8 mouse cellular contexts compared by ENCODE assay signal in the genomic region with DNA sequence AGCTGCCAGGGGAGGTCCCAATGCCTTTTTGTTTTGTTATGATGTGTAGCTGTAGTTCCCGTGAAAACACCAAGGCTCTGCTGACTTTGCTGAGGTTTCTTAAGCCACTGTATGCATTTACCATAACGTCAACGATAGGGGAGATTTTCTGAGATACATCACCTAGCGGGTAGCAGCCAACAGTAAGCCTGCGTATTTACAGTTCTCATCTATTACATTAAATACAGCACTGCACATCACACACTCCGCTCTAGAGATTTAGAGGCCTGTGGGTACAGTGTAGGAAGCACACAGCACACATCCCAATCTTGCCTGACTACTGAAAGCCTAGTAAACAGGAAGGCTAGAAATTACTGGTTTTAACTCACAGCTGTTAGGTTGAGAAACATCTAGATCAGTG. TPM values are rescaled to one million over a fixed set of nuclear protein-coding genes. Genes with fewer than 3 reads are reported as not detected.
A peak's percentile ranks its signal among the peaks of the same experiment; 100 is the strongest.
DNase-seq lines count a peak whose midpoint lies in the region; ATAC-seq and TF ChIP-seq lines count a peak whose summit lies in the region.
"Had no signal": no experiment of that assay in that cellular context is flagged by ENCODE, and none has a peak within 500 bp of the region (broad histone marks: within the 10 kb centered on the region; RNA-seq: fewer than 3 reads in every experiment).

No protein-coding gene starts in this region.

- intact Hi-C loops in left cerebral cortex, adult 2 months (cut with DNase I): loop anchor here (2.0 to 10.0 kb wide), 5 partner anchors 252 to 832 kb away; no protein-coding TSS in a partner anchor

- H3K27ac ChIP-seq in left cerebral cortex, adult 2 months: peak overlapping the region; percentile 96
- no peak overlapping the region for H3K27ac ChIP-seq in embryonic facial prominence, embryonic 11.5 days (replicated peaks; ENCODE audit: low read depth, low read length)
- peak overlapping the region; percentile 93 for H3K27ac ChIP-seq in hindbrain, embryonic 12.5 days
- peak overlapping the region; percentile 80 for H3K27ac ChIP-seq in neural tube, embryonic 11.5 days (ENCODE audit: low read depth, low read length)
- H3K27ac ChIP-seq in lung, postnatal 0 days (ENCODE audit: low read length): no peak overlapping the region

- 2% methylated on average over 6 of the region's 6 CpGs for WGBS in embryonic facial prominence, embryonic 11.5 days
- 3% methylated on average over 6 of the region's 6 CpGs for WGBS in hindbrain, embryonic 12.5 days
- WGBS in neural tube, embryonic 11.5 days: 10% methylated on average over 6 of the region's 6 CpGs
- 7% methylated on average over 6 of the region's 6 CpGs for WGBS in lung, postnatal 0 days

- H3K27me3 ChIP-seq in embryonic facial prominence, embryonic 11.5 days (ENCODE audit: control insufficient read depth, insufficient read depth, low read length): peaks cover 14% of the 10 kb centered on the region
- H3K27me3 ChIP-seq in hindbrain, embryonic 12.5 days: 0 out of 2 replicates have a peak, but pooled peaks cover 7% of the 10 kb centered on the region
- no peaks in the 10 kb centered on the region for H3K27me3 ChIP-seq in neural tube, embryonic 11.5 days (ENCODE audit: control insufficient read depth, insufficient read depth, low read length)
- no peaks in the 10 kb centered on the region; the same call in 1 of the 2 replicates for H3K27me3 ChIP-seq in lung, postnatal 0 days (replicated peaks; ENCODE audit: insufficient read depth, low read length)

- no peaks in the 10 kb centered on the region for H3K4me1 ChIP-seq in embryonic facial prominence, embryonic 11.5 days (ENCODE audit: control insufficient read depth, insufficient read depth, low read length)
- H3K4me1 ChIP-seq in hindbrain, embryonic 12.5 days: peaks cover 45% of the 10 kb centered on the region
- H3K4me1 ChIP-seq in neural tube, embryonic 11.5 days (ENCODE audit: control insufficient read depth, insufficient read depth, low read length): peaks cover 2% of the 10 kb centered on the region
- H3K4me1 ChIP-seq in lung, postnatal 0 days (ENCODE audit: insufficient read depth, low read depth, low read length): no peaks in the 10 kb centered on the region

- peak overlapping the region; percentile 32 for H3K4me2 ChIP-seq in embryonic facial prominence, embryonic 11.5 days (ENCODE audit: low read depth, low read length)
- peak overlapping the region; percentile 65 for H3K4me2 ChIP-seq in hindbrain, embryonic 12.5 days (replicated peaks)
- H3K4me2 ChIP-seq in neural tube, embryonic 11.5 days (ENCODE audit: low read depth): peak overlapping the region; percentile 46
- H3K4me2 ChIP-seq in lung, postnatal 0 days (replicated peaks; ENCODE audit: low read depth, low read length): no peak overlapping the region

- ATAC-seq in embryonic facial prominence, embryonic 11.5 days (replicated peaks; ENCODE audit: insufficient number of reproducible peaks, low FRiP score, low TSS enrichment, low read depth): no peak
- ATAC-seq in hindbrain, embryonic 12.5 days (ENCODE audit: low FRiP score): peak; percentile 27; the same call in 1 of the 2 replicates
- no peak for ATAC-seq in neural tube, embryonic 11.5 days (ENCODE audit: insufficient read depth, low FRiP score, low TSS enrichment)
- no peak for ATAC-seq in lung, postnatal 0 days

- no peak for TF ChIP-seq EP300 in lung, postnatal 0 days (IDR thresholded peaks at IDR 0.05)

- no peak; the same call in 1 of the 2 replicates for TF ChIP-seq CTCF in left cerebral cortex, adult 2 months (IDR thresholded peaks at IDR 0.05)
- TF ChIP-seq CTCF in lung, postnatal 0 days (IDR thresholded peaks at IDR 0.05): no peak

- H3K9me3 ChIP-seq in embryonic facial prominence, embryonic 11.5 days (replicated peaks; ENCODE audit: control insufficient read depth, low read length): no peaks in the 10 kb centered on the region
- no peaks in the 10 kb centered on the region for H3K9me3 ChIP-seq in hindbrain, embryonic 12.5 days (replicated peaks)
- no peaks in the 10 kb centered on the region for H3K9me3 ChIP-seq in neural tube, embryonic 11.5 days (ENCODE audit: control insufficient read depth, low read length)
- H3K9me3 ChIP-seq in lung, postnatal 0 days (ENCODE audit: low read length): no peaks in the 10 kb centered on the region

- no peak overlapping the region; the same call in 1 of the 2 replicates for H3K9ac ChIP-seq in embryonic facial prominence, embryonic 11.5 days (replicated peaks; ENCODE audit: low read length)
- peak overlapping the region; percentile 72 for H3K9ac ChIP-seq in hindbrain, embryonic 12.5 days
- peak overlapping the region; percentile 53 for H3K9ac ChIP-seq in neural tube, embryonic 11.5 days (ENCODE audit: low read length)
- no peak overlapping the region for H3K9ac ChIP-seq in lung, postnatal 0 days (replicated peaks; ENCODE audit: low read depth)

- H3K4me3 ChIP-seq in left cerebral cortex, adult 2 months: peak overlapping the region; percentile 69
- peak overlapping the region; percentile 24 for H3K4me3 ChIP-seq in embryonic facial prominence, embryonic 11.5 days (ENCODE audit: low read depth, low read length)
- H3K4me3 ChIP-seq in hindbrain, embryonic 12.5 days: peak overlapping the region; percentile 37
- peak overlapping the region; percentile 31 for H3K4me3 ChIP-seq in neural tube, embryonic 11.5 days (ENCODE audit: low read depth, low read length)
- H3K4me3 ChIP-seq in lung, postnatal 0 days (ENCODE audit: low read depth, low read length): no peak overlapping the region

- DNase-seq in left cerebral cortex, adult 2 months (ENCODE audit: extremely low spot score in 1 of 2, low spot score in 2 of 2): no peak
- DNase-seq in left cerebral cortex, adult 8-10 months (ENCODE audit: low spot score in 2 of 2): no peak
- peak; percentile 26 for DNase-seq in embryonic facial prominence, embryonic 11.5 days (ENCODE audit: low spot score)
- peak; percentile 24 for DNase-seq in neural tube, embryonic 11.5 days (ENCODE audit: low spot score)
- DNase-seq in lung, postnatal 0 days (ENCODE audit: low spot score): no peak
- DNase-seq in liver: no peak

- no peaks in the 10 kb centered on the region for H3K36me3 ChIP-seq in embryonic facial prominence, embryonic 11.5 days (replicated peaks; ENCODE audit: control insufficient read depth, insufficient read depth, low read depth, low read length)
- H3K36me3 ChIP-seq in hindbrain, embryonic 12.5 days: no peaks in the 10 kb centered on the region
- H3K36me3 ChIP-seq in neural tube, embryonic 11.5 days (ENCODE audit: control insufficient read depth, insufficient read depth, low read length): no peaks in the 10 kb centered on the region
- H3K36me3 ChIP-seq in lung, postnatal 0 days (ENCODE audit: insufficient read depth, low read length): no peaks in the 10 kb centered on the region

RNA-seq across cellular contexts. Expression of gene Myt1l, which starts 6.1 kb away (rescaled TPM):
- 100 to 1,000 TPM; 210 to 254 TPM for total RNA-seq in left cerebral cortex, adult 2 months (2021)
- total RNA-seq in left cerebral cortex, adult 8-10 months (2022): 100 to 1,000 TPM; 214 to 238 (median 221) TPM
- 3.0 and 4.0 TPM in 2 replicates for polyA plus RNA-seq in embryonic facial prominence, embryonic 11.5 days (2014; fragmentation: Nextera tagmentation; extraction: Ambion mirVana)
- 58.2 and 64.3 TPM in 2 replicates for polyA plus RNA-seq in hindbrain, embryonic 12.5 days (2016; fragmentation: Nextera tagmentation; extraction: Ambion mirVana)
- 18.9 and 23.8 TPM in 2 replicates for polyA plus RNA-seq in neural tube, embryonic 11.5 days (2014; fragmentation: Nextera tagmentation; extraction: Ambion mirVana)
- polyA plus RNA-seq in lung, postnatal 0 days (2015; fragmentation: Nextera tagmentation; extraction: Ambion mirVana): not detected in 2 replicates
- total RNA-seq: hematopoietic stem cell, adult 5-6 weeks had no signal

Comparison
In these comparisons a context has a peak if more than half of its experiments do, and no peak if none do; other contexts are left out.
1. DNase-seq: peak in embryonic facial prominence, embryonic 11.5 days (single experiment) and neural tube, embryonic 11.5 days (single experiment); none in left cerebral cortex, adult 2 months (0 of 2), left cerebral cortex, adult 8-10 months (0 of 2), lung, postnatal 0 days (single experiment) and liver (single experiment).
2. H3K27ac ChIP-seq: peak in left cerebral cortex, adult 2 months (single experiment), hindbrain, embryonic 12.5 days (single experiment) and neural tube, embryonic 11.5 days (single experiment); none in embryonic facial prominence, embryonic 11.5 days (single experiment) and lung, postnatal 0 days (single experiment).
3. H3K9ac ChIP-seq: peak in hindbrain, embryonic 12.5 days (single experiment) and neural tube, embryonic 11.5 days (single experiment); none in embryonic facial prominence, embryonic 11.5 days (single experiment) and lung, postnatal 0 days (single experiment).